Mouse (Mus musculus) frontal cortex, postnatal 10 days (tissue): ENCODE measurements around the gene Fam71a.
A peak's percentile ranks its signal among the peaks of the same experiment; 100 is the strongest.

Source experiments
- DNase-seq, 2 experiments: peaks; one replicate each; pipeline ENCODE4 v3.0.0; 2022; ENCODE audit warnings: low spot score in 2 of 2, mixed read lengths in 1 of 2

The Fam71a gene

DNA sequence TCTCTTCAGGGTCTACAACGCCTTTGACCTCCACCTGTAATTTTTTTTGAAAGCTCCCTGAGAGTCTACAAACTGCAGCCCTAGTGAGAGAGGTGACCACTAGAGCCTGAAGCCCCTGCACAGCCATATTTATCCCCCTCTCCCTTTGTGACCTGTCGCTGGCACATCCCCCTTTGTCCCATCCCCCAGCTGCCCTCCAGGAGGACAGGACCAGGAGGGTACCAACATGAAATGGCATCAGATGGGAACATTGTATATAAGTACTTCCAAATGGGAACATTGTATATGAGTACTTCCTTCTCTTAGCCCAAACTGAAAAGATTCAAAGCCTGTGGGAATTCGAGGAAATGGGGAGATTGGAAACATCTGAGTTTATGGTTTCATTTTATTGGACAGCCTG lies at the start of gene Fam71a:
Fam71a (minus strand) TSS at position 101 of the 400 bp plus-strand sequence.
- DNase-seq, result no peak

- no peak for DNase-seq
These were observed 46.5 kb upstream of the Fam71a start for GRCm38 (mm10) chr1:191211096-191211495.

DNA sequence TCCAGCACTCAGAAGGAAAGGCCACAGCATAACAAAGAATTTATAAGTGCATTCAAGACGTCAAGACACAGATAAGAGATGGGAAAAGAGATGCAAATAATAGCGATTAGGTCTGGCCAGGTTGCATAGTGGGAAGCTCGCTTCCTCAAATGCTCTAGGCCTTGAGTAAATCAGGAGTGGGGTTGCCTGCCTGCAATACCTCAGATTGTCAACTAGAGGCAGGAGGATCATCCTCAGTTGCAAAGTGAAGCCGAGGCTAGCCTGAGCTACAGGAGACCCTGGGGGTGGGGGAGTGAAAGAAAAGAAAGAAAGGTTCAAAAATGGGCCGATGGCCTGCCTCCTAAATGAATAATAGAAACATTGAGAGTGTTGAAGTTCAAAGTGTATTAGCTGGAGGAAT lies 41.2 kb upstream of the Fam71a start:
- no peak for DNase-seq

DNA sequence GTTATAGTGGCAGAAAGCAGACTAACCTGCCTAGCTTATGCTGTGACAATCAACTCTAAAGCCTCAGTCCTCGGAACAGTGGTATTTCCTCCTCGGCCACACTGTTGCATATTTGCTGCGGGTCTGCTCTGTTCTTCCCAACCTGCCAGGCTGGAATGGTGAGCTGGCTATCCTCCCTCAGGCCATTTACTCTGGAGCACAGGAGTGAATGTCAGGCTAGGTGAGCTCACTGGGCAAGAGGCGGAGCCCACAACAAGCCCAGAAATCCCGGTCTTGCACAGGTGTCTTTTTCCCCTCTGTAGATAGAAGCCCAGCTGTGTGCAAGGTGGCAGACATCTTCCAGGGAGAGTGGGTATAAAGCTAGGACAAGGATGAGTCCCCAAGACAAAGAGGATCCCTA lies 40.3 kb upstream of the Fam71a start:
- DNase-seq, result no peak

- no peak for DNase-seq
These were observed 38.9 kb upstream of the Fam71a start for GRCm38 (mm10) chr1:191203496-191203895.

DNA sequence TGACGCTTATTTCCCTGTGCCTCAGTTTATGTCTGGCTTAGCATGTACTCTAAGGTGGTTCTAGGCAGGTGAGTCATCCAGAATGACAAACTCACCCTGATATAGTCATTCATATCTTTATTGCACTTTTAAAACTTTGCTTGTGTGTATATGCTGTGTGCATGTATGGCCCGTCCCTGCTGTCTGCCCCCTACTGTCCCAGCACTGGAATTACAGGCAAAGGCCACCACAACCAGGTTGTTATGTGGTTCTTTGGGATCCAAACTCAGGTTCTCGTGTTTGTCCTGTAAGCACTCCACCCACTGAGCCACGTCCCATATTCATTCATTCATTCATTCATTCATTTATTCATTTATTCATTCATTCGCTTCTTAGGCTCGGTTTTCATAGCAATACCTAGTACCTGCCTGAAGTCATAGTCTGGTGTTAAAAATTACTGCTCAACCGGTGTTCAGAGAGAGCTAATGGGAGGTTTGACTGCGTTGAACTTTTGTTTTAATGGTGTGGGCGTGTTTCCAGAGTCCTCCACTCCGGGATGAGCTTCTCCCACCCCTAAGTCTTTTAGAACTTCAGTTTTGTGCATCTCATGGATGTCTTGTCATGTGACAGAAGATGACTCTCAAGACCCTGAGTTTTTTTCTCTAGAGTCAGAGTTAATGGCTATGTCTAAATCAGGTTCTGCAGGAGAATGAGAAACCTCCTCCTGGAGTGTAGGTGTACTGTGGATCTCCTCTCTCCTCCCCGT lies 37.8 kb upstream of the Fam71a start:
- DNase-seq, result no peak

- no peak for DNase-seq
These were observed 36.4 kb upstream of the Fam71a start for GRCm38 (mm10) chr1:191200816-191201602.

GRCm38 (mm10) chr1:191197916-191198315 lies 33.3 kb upstream of the Fam71a start:
- DNase-seq, result no peak

- DNase-seq, result no peak
These were observed 31.4 kb upstream of the Fam71a start for GRCm38 (mm10) chr1:191196016-191196415.

GRCm38 (mm10) chr1:191193657-191194424 lies 29.2 kb upstream of the Fam71a start:
- DNase-seq, result no peak

DNA sequence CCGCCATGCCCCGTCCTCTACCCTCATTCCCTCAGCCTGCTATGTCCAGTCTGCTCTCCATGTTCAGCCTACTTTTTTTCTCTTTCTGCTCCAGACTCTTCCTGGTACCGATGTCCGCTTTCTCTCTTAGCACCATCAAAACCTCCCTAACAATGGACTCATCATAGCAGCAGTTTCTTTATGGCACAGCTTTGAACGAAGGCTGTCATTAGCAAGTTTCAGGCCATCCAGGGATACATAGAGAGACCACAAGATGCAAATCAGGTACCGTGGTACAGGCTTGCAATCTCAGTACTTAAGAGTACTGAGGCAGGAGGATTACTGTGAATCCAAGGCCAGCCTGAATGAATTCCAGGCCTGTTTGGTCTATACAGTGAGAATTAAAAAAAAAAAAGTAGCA lies 28.1 kb upstream of the Fam71a start:
- DNase-seq, result no peak

- no peak for DNase-seq
These were observed 27.6 kb upstream of the Fam71a start for GRCm38 (mm10) chr1:191192213-191192612.

DNA sequence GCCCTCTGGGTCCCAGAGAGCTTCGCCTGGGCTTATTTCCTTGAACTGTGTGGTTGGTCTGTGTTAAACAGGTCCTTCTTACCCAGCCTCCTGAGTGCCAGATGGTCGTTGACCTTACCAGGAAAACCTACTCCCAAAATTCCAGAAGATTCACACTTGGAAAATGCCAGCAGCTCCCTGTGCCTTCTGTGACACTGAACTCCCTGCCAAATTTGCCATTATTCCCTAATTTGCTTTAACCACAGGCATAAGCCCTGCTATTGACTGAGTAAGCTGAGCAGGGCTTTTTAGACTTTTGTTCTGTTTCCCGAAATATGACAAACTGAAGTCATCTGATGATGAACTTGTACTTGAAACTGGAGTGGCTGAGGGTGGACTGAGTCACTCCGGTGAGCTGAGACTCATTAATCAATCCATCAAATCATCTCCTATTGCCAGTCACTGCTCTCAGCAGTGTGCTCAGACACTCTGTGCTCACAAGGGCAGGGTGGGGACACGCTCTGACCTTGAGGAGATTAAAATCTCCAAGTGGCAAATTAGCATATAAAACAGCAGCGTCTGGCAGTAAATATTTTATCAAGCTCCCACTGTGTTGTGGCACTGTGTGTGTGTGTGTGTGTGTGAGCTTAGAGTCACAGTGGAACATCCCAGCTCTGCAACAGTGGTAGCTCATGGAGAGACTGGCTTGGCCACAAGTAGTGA lies 25.2 kb upstream of the Fam71a start:
- DNase-seq, result no peak

- DNase-seq, result no peak
These were observed 21.8 kb upstream of the Fam71a start for GRCm38 (mm10) chr1:191186386-191186770.

DNA sequence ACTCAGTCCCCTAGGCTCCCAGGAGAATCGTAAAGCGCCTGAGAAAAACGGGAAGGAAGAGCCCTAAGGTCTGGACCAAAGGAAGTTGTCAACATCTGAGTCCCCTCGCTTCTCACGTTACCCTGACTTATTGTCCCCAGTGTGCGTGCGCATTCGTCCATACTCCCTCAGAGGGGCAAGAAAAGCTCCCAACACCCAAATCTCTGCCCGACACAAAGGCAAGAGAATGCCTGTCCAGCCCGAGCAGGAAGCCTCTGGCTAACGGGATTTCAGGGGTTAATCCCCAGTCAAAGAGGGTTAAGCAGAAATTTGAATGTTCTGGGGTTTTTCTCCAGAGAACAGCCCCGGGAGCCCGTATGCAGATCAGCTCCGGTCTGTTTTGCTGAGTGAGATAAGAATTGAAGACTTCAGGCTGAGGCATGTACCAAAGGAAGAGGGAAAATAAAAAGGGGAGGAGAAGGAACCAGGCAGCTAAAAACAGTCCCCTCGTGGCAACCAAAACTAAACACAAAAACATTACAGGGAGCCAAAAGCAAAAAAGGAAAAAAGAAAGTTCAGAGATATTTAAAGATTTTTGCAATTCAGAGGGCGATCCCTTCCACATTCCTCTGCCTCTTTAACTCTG lies 21.3 kb upstream of the Fam71a start:
- no peak for DNase-seq

DNA sequence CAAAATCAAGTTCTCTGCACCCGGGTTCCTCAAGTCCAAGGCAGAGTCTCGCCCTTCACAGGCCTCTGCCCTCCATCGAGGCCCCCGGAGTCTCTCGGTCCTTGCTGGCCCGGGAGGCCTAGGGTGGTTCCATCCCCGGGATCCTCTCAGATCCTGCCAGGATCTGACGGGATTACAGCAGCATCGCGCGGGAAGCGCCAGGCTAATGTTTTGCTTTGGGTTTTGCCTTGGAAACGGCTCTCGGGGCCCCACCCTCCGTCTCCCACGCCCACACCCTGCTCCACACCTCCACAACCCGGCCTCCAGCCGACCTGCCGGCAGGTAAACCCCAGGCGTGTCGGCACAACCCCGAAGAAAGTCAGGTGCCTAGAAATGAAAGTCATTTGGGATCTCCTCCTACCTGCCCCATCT lies 20.2 kb upstream of the Fam71a start:
- no peak for DNase-seq

GRCm38 (mm10) chr1:191184066-191184815 lies 19.6 kb upstream of the Fam71a start:
- no peak for DNase-seq

DNA sequence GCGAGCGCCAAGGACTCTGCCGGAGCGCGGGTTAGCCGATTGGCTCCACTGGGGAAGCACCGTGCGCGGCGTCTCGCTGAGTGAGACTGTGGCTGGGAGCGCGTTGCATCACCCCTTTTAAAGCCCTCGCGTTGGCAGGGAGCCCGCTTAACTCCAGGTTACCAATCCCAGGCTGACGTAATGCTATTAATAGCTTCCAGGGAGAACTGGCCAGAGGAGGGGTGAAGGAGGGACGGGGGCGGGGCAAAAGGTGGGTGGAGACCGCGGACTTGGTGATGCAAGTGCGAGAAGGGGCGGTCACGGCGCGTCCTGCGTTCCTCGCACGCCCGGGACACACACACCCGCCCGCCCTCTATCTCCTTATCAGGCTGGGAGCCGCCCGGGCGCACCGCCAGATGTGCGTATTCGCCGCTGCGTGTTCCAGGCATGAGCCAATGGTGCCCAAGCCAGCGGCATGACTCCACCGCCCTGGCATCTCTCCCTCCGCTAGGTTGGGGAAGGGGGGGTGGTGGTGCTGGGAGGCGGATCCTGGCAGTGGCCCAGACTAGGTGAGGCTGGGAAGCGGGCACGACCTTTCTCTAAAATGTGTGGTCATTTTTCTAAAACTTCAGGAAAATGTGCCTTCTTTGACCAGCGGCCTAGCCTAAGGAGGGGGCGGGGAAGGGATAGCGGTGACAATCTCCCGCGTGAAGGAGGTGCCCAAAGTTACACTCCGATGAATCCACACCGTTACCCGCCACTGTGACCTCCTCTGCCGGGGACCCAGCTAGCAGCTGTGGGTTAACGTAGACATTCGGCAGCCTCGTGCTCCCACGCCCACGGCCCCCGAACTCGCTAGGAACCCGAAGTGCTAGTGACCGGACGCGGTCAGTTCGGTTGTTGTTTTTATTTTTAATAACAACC lies 18.8 kb upstream of the Fam71a start:
- peak; percentile 76 to 80 for DNase-seq

GRCm38 (mm10) chr1:191182431-191183162 lies 18.0 kb upstream of the Fam71a start:
- DNase-seq, result peak in 1 of 2 experiments; percentile 20
